Mouse (Mus musculus) midbrain, embryonic 14.5 days (tissue): ENCODE results near the gene Adipor2. TPM values are rescaled to one million over a fixed set of nuclear protein-coding genes. Genes with fewer than 3 reads are reported as not detected.

Source experiments
- ATAC-seq: fragments of 200-750 bp; cut with Nextera tagmentation; 2 replicates; pipeline ENCODE4 v1.8.0; 2017; ENCODE audit warnings: moderate number of reproducible peaks, moderate library complexity; ENCODE audit not compliant: low FRiP score, low TSS enrichment
- DNase-seq: peaks from one replicate; pipeline ENCODE4 v3.0.0-alpha.2; 2015
- H3K27ac ChIP-seq: fragments of 300-500 bp; sonication (generic); replicated peaks from 2 replicates; pipeline ENCODE4 v1.5.1; 2014; ENCODE audit warnings: mild to moderate bottlenecking, low read depth, low read length, moderate library complexity
- H3K27me3 ChIP-seq: fragments of 300-500 bp; sonication (generic); 2 replicates; pipeline ENCODE4 v1.6.1; 2014; ENCODE audit warnings: low read length, control low read depth, mixed read lengths; ENCODE audit not compliant: control insufficient read depth, insufficient read depth
- H3K36me3 ChIP-seq: fragments of 300-500 bp; sonication (generic); 2 replicates; pipeline ENCODE4 v1.6.1; 2014; ENCODE audit warnings: low read length, control low read depth; ENCODE audit not compliant: control insufficient read depth, insufficient read depth
- H3K4me1 ChIP-seq: fragments of 300-500 bp; sonication (generic); 2 replicates; pipeline ENCODE4 v1.6.1; 2014; ENCODE audit warnings: mild to moderate bottlenecking, antibody characterized with exemption, low read length, control low read depth; ENCODE audit not compliant: control insufficient read depth, insufficient read depth
- H3K4me2 ChIP-seq: fragments of 300-500 bp; sonication (generic); 2 replicates; pipeline ENCODE4 v1.6.1; 2014; ENCODE audit warnings: mild to moderate bottlenecking, low read length, moderate library complexity
- H3K4me3 ChIP-seq: fragments of 300-500 bp; sonication (generic); replicated peaks from 2 replicates; pipeline ENCODE4 v1.5.1; 2014; ENCODE audit warnings: low read depth, low read length
- H3K9ac ChIP-seq: fragments of 300-500 bp; sonication (generic); replicated peaks from 2 replicates; pipeline ENCODE4 v1.6.1; 2014; ENCODE audit warnings: mild to moderate bottlenecking, low read length, moderate library complexity
- H3K9me3 ChIP-seq: fragments of 300-500 bp; sonication (generic); 2 replicates; pipeline ENCODE4 v1.6.1; 2016; ENCODE audit warnings: low read length, control low read depth, mixed read lengths; ENCODE audit not compliant: control insufficient read depth
- WGBS: fragments of 180-500 bp; shearing (Covaris S2); extraction: QIAGEN DNeasy Blood & Tissue Kit; methylation state at CpG from one replicate; pipeline ENCODE4 v1.1.7; 2014; 5-methylcytosine and 5-hydroxymethylcytosine counted together
- polyA plus RNA-seq: library from polyadenylated mRNA; unstranded; fragments of >200 nt; fragmentation: Nextera tagmentation; extraction: Ambion mirVana; gene quantifications from 2 replicates; pipeline ENCODE4 v1.2.1, GENCODE M21; 2014

Adipor2 gene
- polyA plus RNA-seq, 1 experiment from 2014 or later = 31.9 TPM

- no peak for ATAC-seq
- Histone ChIP-seq H3K9ac (no peak overlapping the region), H3K4me1 (no peaks in the 10 kb centered on the region), H3K36me3 (peaks cover 79% of the 10 kb centered on the region), H3K27ac (no peak overlapping the region), H3K4me3 (no peak overlapping the region), H3K4me2 (no peak overlapping the region), H3K27me3 (no peaks in the 10 kb centered on the region), H3K9me3 (no peaks in the 10 kb centered on the region)
- WGBS = 89% methylated on average over 8 of the region's 8 CpGs
- DNase-seq = no peak
Measured at GRCm38 (mm10) chr6:119358020-119358571, 59.4 kb downstream of the Adipor2 start.

DNA sequence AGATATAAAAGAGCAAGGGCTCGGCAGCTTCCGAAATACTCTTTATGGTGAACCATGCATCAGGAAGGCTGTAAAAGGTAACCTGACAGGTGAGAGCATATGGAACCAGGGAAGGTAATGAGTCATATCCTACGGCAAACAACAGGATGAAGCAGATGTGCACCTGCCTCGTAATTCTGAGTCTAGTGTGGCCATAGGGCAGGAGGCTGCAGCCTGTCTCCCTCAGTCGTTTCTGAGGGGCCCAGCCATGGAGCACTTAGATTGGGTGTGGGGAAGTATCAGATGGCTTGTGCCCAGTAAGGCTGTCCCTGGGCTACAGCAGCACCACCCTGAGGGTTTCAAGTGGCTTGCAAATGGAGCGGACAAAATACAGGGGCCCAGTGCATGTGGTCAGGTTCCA, 65.0 kb downstream of the Adipor2 start:
- H3K4me3 ChIP-seq = no peak overlapping the region
- no peak overlapping the region for H3K27ac ChIP-seq
- H3K9me3 ChIP-seq = no peaks in the 10 kb centered on the region
- no peak overlapping the region for H3K9ac ChIP-seq
- no peaks in the 10 kb centered on the region for H3K27me3 ChIP-seq
- H3K4me1 ChIP-seq = no peaks in the 10 kb centered on the region
- WGBS = 95% methylated on average over 6 of the region's 6 CpGs
- no peak for DNase-seq
- no peak for ATAC-seq
- no peak overlapping the region for H3K4me2 ChIP-seq
- peaks cover 36% of the 10 kb centered on the region for H3K36me3 ChIP-seq

DNA sequence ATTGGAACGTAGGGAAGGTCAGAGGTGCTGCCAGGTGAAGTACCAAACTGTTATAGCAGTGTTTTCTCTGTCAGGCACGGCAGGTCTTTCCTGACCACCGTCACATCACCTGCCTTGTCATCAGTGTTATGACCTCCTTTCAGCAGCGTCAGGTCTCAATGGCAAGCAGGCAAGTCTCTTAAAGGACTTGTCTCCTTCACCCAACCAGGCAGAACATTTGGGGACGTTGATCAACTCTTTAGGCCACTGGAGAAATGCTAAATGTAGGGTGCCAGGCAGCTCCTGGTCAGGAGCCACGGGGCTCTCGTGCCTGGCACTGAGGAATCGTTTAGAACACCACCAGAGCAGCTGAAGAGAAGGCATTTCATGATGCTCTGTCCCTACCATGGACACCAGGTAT, 65.8 kb downstream of the Adipor2 start:
- H3K4me1 ChIP-seq = no peaks in the 10 kb centered on the region
- H3K9ac ChIP-seq = no peak overlapping the region
- no peak overlapping the region for H3K27ac ChIP-seq
- WGBS = 88% methylated on average over 8 of the region's 8 CpGs
- H3K4me3 ChIP-seq = no peak overlapping the region
- no peak for ATAC-seq
- peaks cover 30% of the 10 kb centered on the region for H3K36me3 ChIP-seq
- H3K27me3 ChIP-seq = no peaks in the 10 kb centered on the region
- no peak overlapping the region for H3K4me2 ChIP-seq
- no peaks in the 10 kb centered on the region for H3K9me3 ChIP-seq
- no peak for DNase-seq

DNA sequence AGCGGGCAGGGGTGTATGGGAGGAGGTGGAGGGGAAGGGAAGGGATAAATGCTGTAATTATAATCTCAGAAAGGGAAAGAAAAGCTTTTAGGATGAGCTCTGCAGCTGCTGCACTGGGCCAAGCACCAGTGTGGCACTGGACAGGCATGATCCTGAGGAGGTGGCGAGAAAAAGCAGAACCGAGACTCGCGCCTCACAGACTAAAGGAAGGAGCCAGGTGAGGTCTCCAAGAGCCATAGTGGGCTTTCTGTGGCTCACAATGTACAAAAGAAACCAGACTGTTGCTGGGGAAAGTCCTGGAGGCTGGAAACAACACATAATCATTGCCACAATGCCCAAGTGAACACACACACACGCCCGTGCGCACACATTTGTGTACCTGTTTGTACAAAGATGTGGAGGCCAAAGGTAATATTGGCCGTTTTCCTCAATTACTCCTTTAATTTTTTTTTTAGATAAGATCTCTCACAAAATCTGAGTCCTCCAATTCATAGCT, 66.8 kb downstream of the Adipor2 start:
- Histone ChIP-seq H3K27ac (no peak overlapping the region), H3K4me1 (no peaks in the 10 kb centered on the region), H3K4me2 (no peak overlapping the region), H3K9ac (no peak overlapping the region), H3K27me3 (no peaks in the 10 kb centered on the region), H3K4me3 (no peak overlapping the region), H3K9me3 (no peaks in the 10 kb centered on the region), H3K36me3 (peaks cover 25% of the 10 kb centered on the region)
- no peak for DNase-seq
- ATAC-seq = no peak
- 89% methylated on average over 9 of the region's 9 CpGs for WGBS

- Histone ChIP-seq H3K4me1 (no peaks in the 10 kb centered on the region), H3K27me3 (no peaks in the 10 kb centered on the region), H3K36me3 (peaks cover 2% of the 10 kb centered on the region), H3K27ac (no peak overlapping the region), H3K4me3 (no peak overlapping the region), H3K9me3 (no peaks in the 10 kb centered on the region), H3K4me2 (no peak overlapping the region), H3K9ac (no peak overlapping the region)
- peak; percentile 22; the same call in 1 of the 2 replicates for ATAC-seq
- DNase-seq = peak; percentile 97
- 0% methylated on average over 1 of the region's 1 CpGs for WGBS
Measured at GRCm38 (mm10) chr6:119348234-119348633, 69.3 kb downstream of the Adipor2 start.

GRCm38 (mm10) chr6:119347813-119348212, 69.7 kb downstream of the Adipor2 start:
- H3K9ac ChIP-seq = no peak overlapping the region
- H3K4me2 ChIP-seq = no peak overlapping the region
- H3K4me1 ChIP-seq = no peaks in the 10 kb centered on the region
- no peak overlapping the region for H3K27ac ChIP-seq
- no peak overlapping the region for H3K4me3 ChIP-seq
- DNase-seq = no peak
- no peaks in the 10 kb centered on the region for H3K27me3 ChIP-seq
- WGBS = 72% methylated on average over 5 of the region's 5 CpGs
- H3K9me3 ChIP-seq = no peaks in the 10 kb centered on the region
- no peaks in the 10 kb centered on the region; the same call in 1 of the 2 replicates for H3K36me3 ChIP-seq
- no peak for ATAC-seq

- H3K27ac ChIP-seq = no peak overlapping the region
- WGBS = 72% methylated on average over 10 of the region's 10 CpGs
Measured at GRCm38 (mm10) chr6:119346257-119346656, 71.2 kb downstream of the Adipor2 start.

GRCm38 (mm10) chr6:119341409-119341808, 76.1 kb downstream of the Adipor2 start:
- Histone ChIP-seq H3K27me3 (no peaks in the 10 kb centered on the region), H3K9me3 (no peaks in the 10 kb centered on the region), H3K4me1 (0 out of 2 replicates have a peak, but pooled peaks cover 2% of the 10 kb centered on the region), H3K27ac (0 out of 2 replicates have a peak overlapping the region, but pooled peaks have one; percentile 14), H3K9ac (no peak overlapping the region), H3K36me3 (no peaks in the 10 kb centered on the region), H3K4me2 (no peak overlapping the region), H3K4me3 (no peak overlapping the region)
- peak; percentile 86 for DNase-seq
- ATAC-seq = peak; percentile 88

More at GRCm38 (mm10) chr6:119346257-119346656, 71.2 kb downstream of the Adipor2 start:
- Histone ChIP-seq H3K9me3 (no peaks in the 10 kb centered on the region), H3K4me1 (no peaks in the 10 kb centered on the region), H3K9ac (no peak overlapping the region), H3K36me3 (no peaks in the 10 kb centered on the region), H3K27me3 (no peaks in the 10 kb centered on the region), H3K4me2 (no peak overlapping the region), H3K4me3 (no peak overlapping the region)
- DNase-seq (no peak), ATAC-seq (no peak)
